Mouse (Mus musculus) testis, adult 2 months (tissue): ENCODE data around the gene Slc25a5.

Source experiments
- CTCF ChIP-seq: fragments of 200-500 bp; IDR thresholded peaks from 2 replicates; pipeline ENCODE4 v1.5.1; 2012; ENCODE audit warnings: low read depth, mild to moderate bottlenecking, inconsistent platforms, low read length, moderate library complexity; ENCODE audit not compliant: control insufficient read depth, insufficient read depth, insufficient replicate concordance
- POLR2A ChIP-seq: fragments of 200-500 bp; IDR thresholded peaks from 2 replicates; pipeline ENCODE4 v1.6.1; 2012; ENCODE audit warnings: low read depth, mild to moderate bottlenecking, inconsistent platforms, low read length, moderate library complexity; ENCODE audit not compliant: control insufficient read depth

GRCm38 (mm10) chrX:36830271-36830670 is 34.8 kb downstream of the Slc25a5 start:
- TF ChIP-seq CTCF = no peak
- no peak for TF ChIP-seq POLR2A
